Mouse (Mus musculus) heart, adult 2 months (tissue): ENCODE measurements around the gene Cpsf4l.

Source experiments
- CTCF ChIP-seq: fragments of 200-600 bp; IDR thresholded peaks from 2 replicates; pipeline ENCODE4 v1.8.1; 2022; ENCODE audit warnings: antibody characterized with exemption, mild to moderate bottlenecking, moderate library complexity
- EP300 ChIP-seq: fragments of 200-500 bp; IDR thresholded peaks from 2 replicates; pipeline ENCODE4 v1.6.1; 2011; ENCODE audit warnings: low read depth, low read length, control low read depth; ENCODE audit not compliant: insufficient read depth

GRCm38 (mm10) chr11:113684707-113685426 lies 24.9 kb downstream of the Cpsf4l start:
- TF ChIP-seq CTCF (no peak), EP300 (no peak)
